In genomic region chr15:79744742-79745141, GRCm38 (mm10) we compare ENCODE assay signal across 29 mouse cellular contexts. TPM values are rescaled to one million over a fixed set of nuclear protein-coding genes. Genes with fewer than 3 reads are reported as not detected.
DNase-seq lines count a peak whose midpoint lies in the region; ATAC-seq and TF ChIP-seq lines count a peak whose summit lies in the region.
"Had no signal": no experiment of that assay in that cellular context is flagged by ENCODE, and none has a peak within 500 bp of the region (broad histone marks: within the 10 kb centered on the region; RNA-seq: fewer than 3 reads in every experiment).

No protein-coding gene starts in this region.

- WGBS in hindbrain, embryonic 13.5 days: 81% methylated on average over 8 of the region's 8 CpGs

- TF ChIP-seq POLR2A in testis, adult 2 months (IDR thresholded peaks at IDR 0.05; ENCODE audit: control insufficient read depth, low read depth, low read length): no peak

- peaks cover 20% of the 10 kb centered on the region for H3K4me1 ChIP-seq in testis, adult 2 months (ENCODE audit: control insufficient read depth, insufficient read depth, low read length)
- peaks cover 24% of the 10 kb centered on the region for H3K4me1 ChIP-seq in hindbrain, embryonic 13.5 days (replicated peaks)

- H3K36me3 ChIP-seq in testis, adult 2 months (ENCODE audit: control insufficient read depth, insufficient read depth, low read length): no peaks in the 10 kb centered on the region
- H3K36me3 ChIP-seq in hindbrain, embryonic 13.5 days: peaks cover 4% of the 10 kb centered on the region
- H3K36me3 ChIP-seq: embryonic facial prominence, embryonic 12.5 days; liver, embryonic 15.5 days; lung, embryonic 15.5 days; neural tube, embryonic 15.5 days; stomach, embryonic 15.5 days had no signal

- no peak overlapping the region for H3K27ac ChIP-seq in gastrocnemius, adult 2 months
- H3K27ac ChIP-seq in testis, adult 2 months (ENCODE audit: control insufficient read depth, insufficient read depth, low read depth, low read length): peak overlapping the region; percentile 16; the same call in 1 of the 2 replicates
- no peak overlapping the region for H3K27ac ChIP-seq in hindbrain, embryonic 13.5 days
- H3K27ac ChIP-seq: embryonic facial prominence, embryonic 12.5 days; forebrain, embryonic 13.5 days; hindbrain, postnatal 0 days; layer of hippocampus, adult 2 months; limb, embryonic 15.5 days; liver, embryonic 15.5 days; lung, embryonic 15.5 days; neural tube, embryonic 15.5 days; stomach, embryonic 15.5 days had no signal

- no peak overlapping the region for H3K9ac ChIP-seq in hindbrain, embryonic 13.5 days
- H3K9ac ChIP-seq: embryonic facial prominence, embryonic 12.5 days; forebrain, embryonic 13.5 days; limb, embryonic 15.5 days; liver, embryonic 15.5 days; lung, embryonic 15.5 days; neural tube, embryonic 15.5 days; stomach, embryonic 15.5 days had no signal

- peak; percentile 14 for DNase-seq in gastrocnemius, adult 2 months
- DNase-seq in gastrocnemius, postnatal 25 days: no peak
- no peak for DNase-seq in testis, postnatal 10 days (ENCODE audit: low spot score)
- peak; percentile 59 to 82 for DNase-seq in kidney, postnatal 25 days
- no peak for DNase-seq in right cerebral cortex, postnatal 25 days
- DNase-seq: adrenal gland, adult 2 months; cerebellum, adult 11 months; cerebellum, postnatal 14 days; lung, postnatal 36 days; right cerebral cortex, adult 18-20 months; thymus, postnatal 14 days had no signal

- no peak overlapping the region for H3K4me2 ChIP-seq in hindbrain, embryonic 13.5 days
- H3K4me2 ChIP-seq: embryonic facial prominence, embryonic 12.5 days; forebrain, embryonic 13.5 days; heart, embryonic 11.5 days; limb, embryonic 15.5 days; liver, embryonic 15.5 days; lung, embryonic 15.5 days; neural tube, embryonic 15.5 days; stomach, embryonic 15.5 days had no signal

- intact Hi-C loops in gastrocnemius, adult 2 months (cut with DNase I): loop anchor here (10.0 kb wide), 2 partner anchors 210 to 340 kb away; no protein-coding TSS in a partner anchor

- TF ChIP-seq CTCF in gastrocnemius, adult 2 months (IDR thresholded peaks at IDR 0.05): no peak
- no peak for TF ChIP-seq CTCF in testis, adult 2 months (IDR thresholded peaks at IDR 0.05; ENCODE audit: control insufficient read depth, insufficient read depth, insufficient replicate concordance, low read depth, low read length)

- no peaks in the 10 kb centered on the region for H3K27me3 ChIP-seq in testis, adult 2 months (ENCODE audit: control insufficient read depth, insufficient read depth, low read length)
- H3K27me3 ChIP-seq in hindbrain, embryonic 13.5 days: no peaks in the 10 kb centered on the region
- H3K27me3 ChIP-seq: embryonic facial prominence, embryonic 12.5 days; forebrain, embryonic 13.5 days; limb, embryonic 15.5 days; liver, embryonic 15.5 days; lung, embryonic 15.5 days; neural tube, embryonic 15.5 days; stomach, embryonic 15.5 days had no signal

- H3K9me3 ChIP-seq in hindbrain, embryonic 13.5 days: no peaks in the 10 kb centered on the region
- H3K9me3 ChIP-seq: embryonic facial prominence, embryonic 12.5 days; forebrain, embryonic 13.5 days; limb, embryonic 15.5 days; liver, embryonic 15.5 days; lung, embryonic 15.5 days; megakaryocyte, embryonic 14.5 days; neural tube, embryonic 15.5 days; stomach, embryonic 15.5 days had no signal

- no peak overlapping the region for H3K4me3 ChIP-seq in gastrocnemius, adult 2 months
- H3K4me3 ChIP-seq in testis, adult 2 months (ENCODE audit: control insufficient read depth, low read depth, low read length): no peak overlapping the region
- H3K4me3 ChIP-seq in hindbrain, embryonic 13.5 days: no peak overlapping the region
- H3K4me3 ChIP-seq: embryonic facial prominence, embryonic 12.5 days; erythroblast, embryonic 14.5 days; forebrain, embryonic 13.5 days; layer of hippocampus, adult 2 months; limb, embryonic 15.5 days; liver, embryonic 15.5 days; lung, embryonic 15.5 days; megakaryocyte, embryonic 14.5 days; myocyte; neural tube, embryonic 15.5 days; stomach, embryonic 15.5 days had no signal

- no peak for ATAC-seq in hindbrain, embryonic 13.5 days (ENCODE audit: low FRiP score)
- ATAC-seq in megakaryocyte-erythroid progenitor cell, adult 5-6 weeks (replicated peaks; ENCODE audit: low FRiP score, low TSS enrichment, poor library complexity, severe bottlenecking): no peak
- ATAC-seq: forebrain, embryonic 13.5 days; hindbrain, postnatal 0 days; intestine, embryonic 16.5 days; midbrain, embryonic 16.5 days had no signal

RNA-seq across cellular contexts. Expression of gene Sun2, which starts 2.4 kb away (rescaled TPM):
- 10 to 100 TPM; 88.4 to 92.5 TPM for total RNA-seq in gastrocnemius, adult 2 months (2021)
- total RNA-seq in gastrocnemius, postnatal 25 days (2021): 10 to 100 TPM; 70.7 to 76.5 TPM
- polyA plus RNA-seq in testis, adult 2 months (2012; rRNA removed): 16.7 and 19.5 TPM in 2 replicates
- polyA plus RNA-seq in hindbrain, embryonic 13.5 days (2015; fragmentation: Nextera tagmentation; extraction: Ambion mirVana): 9.8 and 10.2 TPM in 2 replicates
- total RNA-seq in megakaryocyte-erythroid progenitor cell, adult 5-6 weeks (2014; fragmentation: Nextera tagmentation): 9.9 and 11.8 TPM in 2 replicates
- 13.9 and 15.2 TPM in 2 replicates for total RNA-seq in megakaryocyte-erythroid progenitor cell, adult 5-6 weeks (2017)

RNA-seq across cellular contexts. Expression of gene Dnal4, which starts 32.9 kb away (rescaled TPM):
- 1 to 10 TPM; 4.2 to 6.2 TPM for total RNA-seq in gastrocnemius, adult 2 months (2021)
- 1 to 10 TPM; 5.9 to 6.1 TPM for total RNA-seq in gastrocnemius, postnatal 25 days (2021)
- polyA plus RNA-seq in testis, adult 2 months (2012; rRNA removed): 187 and 198 TPM in 2 replicates
- 83.5 and 84.9 TPM in 2 replicates for polyA plus RNA-seq in hindbrain, embryonic 13.5 days (2015; fragmentation: Nextera tagmentation; extraction: Ambion mirVana)
- 13.2 and 13.5 TPM in 2 replicates for total RNA-seq in megakaryocyte-erythroid progenitor cell, adult 5-6 weeks (2014; fragmentation: Nextera tagmentation)
- total RNA-seq in megakaryocyte-erythroid progenitor cell, adult 5-6 weeks (2017): 7.6 and 10.0 TPM in 2 replicates

RNA-seq across cellular contexts. Expression of gene Gtpbp1, which starts 54.1 kb away (rescaled TPM):
- total RNA-seq in gastrocnemius, adult 2 months (2021): 10 to 100 TPM; 24.4 to 28.5 TPM
- 10 to 100 TPM; 20.4 to 21.7 TPM for total RNA-seq in gastrocnemius, postnatal 25 days (2021)
- polyA plus RNA-seq in testis, adult 2 months (2012; rRNA removed): 38.8 and 42.7 TPM in 2 replicates
- polyA plus RNA-seq in hindbrain, embryonic 13.5 days (2015; fragmentation: Nextera tagmentation; extraction: Ambion mirVana): 44.8 and 45.2 TPM in 2 replicates
- total RNA-seq in megakaryocyte-erythroid progenitor cell, adult 5-6 weeks (2014; fragmentation: Nextera tagmentation): 73.3 and 79.3 TPM in 2 replicates
- total RNA-seq in megakaryocyte-erythroid progenitor cell, adult 5-6 weeks (2017): 99.5 and 126 TPM in 2 replicates

RNA-seq across cellular contexts. Expression of gene Josd1, which starts 57.0 kb away (rescaled TPM):
- total RNA-seq in gastrocnemius, adult 2 months (2021): 10 to 100 TPM; 12.3 to 18.7 TPM
- total RNA-seq in gastrocnemius, postnatal 25 days (2021): 10 to 100 TPM; 12.1 to 16.0 TPM
- polyA plus RNA-seq in testis, adult 2 months (2012; rRNA removed): 22.6 and 24.9 TPM in 2 replicates
- 19.1 and 20.2 TPM in 2 replicates for polyA plus RNA-seq in hindbrain, embryonic 13.5 days (2015; fragmentation: Nextera tagmentation; extraction: Ambion mirVana)
- total RNA-seq in megakaryocyte-erythroid progenitor cell, adult 5-6 weeks (2014; fragmentation: Nextera tagmentation): 43.6 and 59.8 TPM in 2 replicates
- total RNA-seq in megakaryocyte-erythroid progenitor cell, adult 5-6 weeks (2017): 43.8 and 49.8 TPM in 2 replicates

RNA-seq across cellular contexts. Expression of gene Nptxr, which starts 59.8 kb away (rescaled TPM):
- 1 to 10 TPM in 1 of 2 experiments, under 1 TPM in 1; 0.46 to 1.0 TPM for total RNA-seq in gastrocnemius, adult 2 months (2021)
- 1 to 10 TPM in 1 of 2 experiments, under 1 TPM in 1; 0.72 to 1.0 TPM for total RNA-seq in gastrocnemius, postnatal 25 days (2021)
- polyA plus RNA-seq in testis, adult 2 months (2012; rRNA removed): 36.6 and 46.5 TPM in 2 replicates
- 21.0 and 21.4 TPM in 2 replicates for polyA plus RNA-seq in hindbrain, embryonic 13.5 days (2015; fragmentation: Nextera tagmentation; extraction: Ambion mirVana)
- 1.2 TPM in 1 of 2 replicates, not detected in the other for total RNA-seq in megakaryocyte-erythroid progenitor cell, adult 5-6 weeks (2014; fragmentation: Nextera tagmentation)
- not detected in 2 replicates for total RNA-seq in megakaryocyte-erythroid progenitor cell, adult 5-6 weeks (2017)
- polyA plus RNA-seq: erythroblast, embryonic 14.5 days had no signal

Comparison
In these comparisons a context has a peak if more than half of its experiments do, and no peak if none do; other contexts are left out.
1. DNase-seq: peak in gastrocnemius, adult 2 months (single experiment) and kidney, postnatal 25 days (2 of 2); none in gastrocnemius, postnatal 25 days (single experiment), testis, postnatal 10 days (single experiment) and right cerebral cortex, postnatal 25 days (single experiment).
2. RNA of gene Sun2, which starts 2.4 kb away (total RNA-seq): 88.4 to 92.5 TPM in gastrocnemius, adult 2 months and 70.7 to 76.5 TPM in gastrocnemius, postnatal 25 days; 9.9 to 15.2 TPM in megakaryocyte-erythroid progenitor cell, adult 5-6 weeks; every median in the first group is over 4 times any median in the second.